Mouse (Mus musculus) forebrain, embryonic 13.5 days (tissue): ENCODE measurements around the gene Gm5475. TPM values are rescaled to one million over a fixed set of nuclear protein-coding genes. Genes with fewer than 3 reads are reported as not detected.

ENCODE experiments used
- ATAC-seq: fragments of 200-750 bp; cut with Nextera tagmentation; 2 replicates; pipeline ENCODE4 v1.8.0; 2017
- H3K27ac ChIP-seq: fragments of 300-500 bp; sonication (generic); 2 replicates; pipeline ENCODE4 v1.5.1; 2015; ENCODE audit warnings: inconsistent platforms, mild to moderate bottlenecking, moderate library complexity
- H3K27me3 ChIP-seq: fragments of 300-500 bp; sonication (generic); 2 replicates; pipeline ENCODE4 v1.6.1; 2015; ENCODE audit warnings: mild to moderate bottlenecking, inconsistent platforms
- H3K36me3 ChIP-seq: fragments of 300-500 bp; sonication (generic); 2 replicates; pipeline ENCODE4 v1.6.1; 2015; ENCODE audit warnings: mild to moderate bottlenecking, inconsistent platforms; ENCODE audit not compliant: poor library complexity, severe bottlenecking
- H3K4me1 ChIP-seq: fragments of 300-500 bp; sonication (generic); 2 replicates; pipeline ENCODE4 v1.6.1; 2015; ENCODE audit warnings: inconsistent platforms
- H3K4me2 ChIP-seq: fragments of 300-500 bp; sonication (generic); 2 replicates; pipeline ENCODE4 v1.6.1; 2015; ENCODE audit warnings: inconsistent platforms, mild to moderate bottlenecking, moderate library complexity
- H3K4me3 ChIP-seq: fragments of 300-500 bp; sonication (generic); 2 replicates; pipeline ENCODE4 v1.5.1; 2015; ENCODE audit warnings: mild to moderate bottlenecking, inconsistent platforms
- H3K9ac ChIP-seq: fragments of 300-500 bp; sonication (generic); 2 replicates; pipeline ENCODE4 v1.6.1; 2015; ENCODE audit warnings: mild to moderate bottlenecking, inconsistent platforms
- H3K9me3 ChIP-seq: fragments of 300-500 bp; sonication (generic); replicated peaks from 2 replicates; pipeline ENCODE4 v1.6.1; 2016; ENCODE audit warnings: inconsistent platforms
- WGBS: fragments of 180-500 bp; shearing (Covaris S2); methylation state at CpG from one replicate; pipeline ENCODE4 v1.1.7; 2015; 5-methylcytosine and 5-hydroxymethylcytosine counted together
- polyA plus RNA-seq: library from polyadenylated mRNA; unstranded; fragments of >200 nt; fragmentation: Nextera tagmentation; extraction: Ambion mirVana; gene quantifications from 2 replicates; pipeline ENCODE4 v1.2.1, GENCODE M21; 2015

The Gm5475 gene
- polyA plus RNA-seq, 1 experiment from 2014 or later: not detected

GRCm38 (mm10) chr15:100395561-100395960 lies 26.4 kb upstream of the Gm5475 start:
- H3K4me2 ChIP-seq: no peak overlapping the region
- H3K4me3 ChIP-seq: no peak overlapping the region
- peaks cover 82% of the 10 kb centered on the region for H3K36me3 ChIP-seq
- ATAC-seq: no peak
- H3K27me3 ChIP-seq: no peaks in the 10 kb centered on the region
- no peaks in the 10 kb centered on the region for H3K9me3 ChIP-seq
- WGBS: 100% methylated on average over 3 of the region's 3 CpGs
- H3K4me1 ChIP-seq: no peaks in the 10 kb centered on the region
- H3K27ac ChIP-seq: no peak overlapping the region
- H3K9ac ChIP-seq: no peak overlapping the region

DNA sequence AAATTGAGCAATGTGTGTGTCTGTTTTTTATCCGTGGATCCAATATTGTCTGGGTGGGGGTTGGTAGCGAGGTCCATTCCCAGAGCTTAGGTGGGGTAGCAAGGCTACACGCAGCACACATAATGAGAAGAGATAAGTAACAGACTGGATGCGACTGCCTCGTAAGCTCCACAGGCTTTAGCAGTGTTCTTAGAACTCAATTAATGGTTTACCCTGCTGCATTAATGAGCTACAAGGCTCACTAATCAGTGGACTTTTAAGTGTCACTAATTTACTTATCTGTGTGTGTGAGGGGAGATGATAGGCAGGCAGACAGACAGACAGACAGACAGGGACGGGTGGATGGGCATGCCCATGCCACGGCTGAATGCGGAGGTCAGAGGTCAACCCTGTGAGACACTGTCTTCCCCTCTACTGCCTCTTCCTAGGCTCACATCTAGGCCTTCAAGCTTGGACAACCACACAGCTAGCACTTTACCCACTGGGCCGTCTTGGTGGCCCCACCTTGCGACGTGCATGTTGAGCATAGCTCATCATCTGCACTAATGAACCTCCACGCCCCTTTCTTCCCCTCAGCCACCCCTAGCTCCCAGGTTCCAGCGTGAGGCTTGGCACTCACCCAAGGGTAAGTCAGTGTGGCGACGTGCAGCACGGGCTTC lies 21.2 kb upstream of the Gm5475 start:
- WGBS: 87% methylated on average over 16 of the region's 16 CpGs
- Histone ChIP-seq H3K9ac (no peak overlapping the region), H3K27ac (no peak overlapping the region), H3K27me3 (no peaks in the 10 kb centered on the region), H3K4me1 (no peaks in the 10 kb centered on the region), H3K4me2 (no peak overlapping the region), H3K9me3 (no peaks in the 10 kb centered on the region), H3K36me3 (peaks cover 98% of the 10 kb centered on the region), H3K4me3 (no peak overlapping the region)
- ATAC-seq: no peak

DNA sequence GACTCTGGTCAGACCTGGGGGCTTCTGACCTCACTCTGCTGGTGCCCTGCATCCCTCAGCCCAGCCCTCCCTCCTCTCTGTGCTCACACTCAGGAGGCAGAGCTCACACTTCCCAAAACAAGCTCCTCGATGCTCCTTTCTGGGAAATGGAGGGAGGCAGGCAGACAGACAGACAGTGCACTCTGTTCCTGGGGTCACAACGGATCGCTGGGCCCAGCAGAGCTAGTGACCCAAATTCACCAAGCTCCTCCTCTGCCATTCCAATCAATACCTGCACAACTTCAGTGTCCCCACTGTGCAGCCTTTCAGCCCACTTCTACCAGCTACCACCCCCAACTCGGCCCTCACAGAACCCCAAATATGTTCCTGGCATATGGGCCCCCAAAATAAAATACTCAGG lies 20.1 kb upstream of the Gm5475 start:
- peaks cover 94% of the 10 kb centered on the region for H3K36me3 ChIP-seq
- H3K4me1 ChIP-seq: no peaks in the 10 kb centered on the region
- H3K4me2 ChIP-seq: no peak overlapping the region
- H3K4me3 ChIP-seq: no peak overlapping the region
- H3K27ac ChIP-seq: no peak overlapping the region
- H3K9ac ChIP-seq: no peak overlapping the region
- WGBS: 97% methylated on average over 4 of the region's 4 CpGs
- no peaks in the 10 kb centered on the region for H3K27me3 ChIP-seq
- no peak for ATAC-seq
- no peaks in the 10 kb centered on the region for H3K9me3 ChIP-seq

DNA sequence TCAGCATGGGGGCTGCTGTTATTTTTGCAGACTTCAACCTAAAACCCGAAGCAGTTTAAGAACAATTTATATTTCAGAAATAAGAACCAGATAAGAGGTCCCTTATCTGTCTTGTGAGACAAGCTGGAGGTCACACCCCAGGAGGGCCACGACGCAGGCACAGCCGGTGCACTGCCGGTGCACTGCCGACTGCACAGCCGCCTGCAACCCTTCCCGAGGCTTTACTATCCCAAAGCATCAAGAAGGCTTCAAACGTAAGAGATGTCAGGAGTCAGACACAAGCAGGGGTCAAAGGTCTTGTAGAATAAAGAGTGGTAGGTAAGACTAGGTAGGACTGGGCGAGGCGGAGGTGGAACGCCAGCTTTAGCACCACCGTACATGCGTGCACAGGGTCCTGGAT lies 19.6 kb upstream of the Gm5475 start:
- Histone ChIP-seq H3K4me3 (no peak overlapping the region), H3K9ac (no peak overlapping the region), H3K36me3 (peaks cover 92% of the 10 kb centered on the region), H3K4me1 (no peaks in the 10 kb centered on the region), H3K9me3 (no peaks in the 10 kb centered on the region), H3K27ac (no peak overlapping the region), H3K4me2 (no peak overlapping the region), H3K27me3 (no peaks in the 10 kb centered on the region)
- ATAC-seq: no peak
- 93% methylated on average over 14 of the region's 14 CpGs for WGBS

DNA sequence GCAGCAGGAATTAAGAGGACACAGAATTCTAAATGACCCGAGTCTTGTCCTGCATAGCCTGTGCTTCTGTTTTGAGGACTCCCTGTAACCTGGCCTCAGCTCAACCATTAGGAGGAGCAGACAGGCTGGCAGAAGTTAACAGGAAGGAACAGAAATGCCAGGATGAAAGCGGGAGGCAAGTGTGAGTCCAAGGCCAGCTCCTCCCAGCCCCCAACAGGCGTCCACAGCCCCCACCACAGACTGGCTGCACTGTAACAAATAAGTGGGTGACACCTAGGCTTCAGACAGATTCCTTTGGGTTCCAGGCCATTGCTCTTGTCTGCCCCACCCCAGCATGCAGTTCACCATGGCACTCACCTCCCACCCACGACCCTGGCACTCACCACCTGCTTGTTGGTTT lies 19.1 kb upstream of the Gm5475 start:
- Histone ChIP-seq H3K9ac (no peak overlapping the region), H3K9me3 (no peaks in the 10 kb centered on the region), H3K4me2 (no peak overlapping the region), H3K27me3 (no peaks in the 10 kb centered on the region), H3K4me1 (no peaks in the 10 kb centered on the region), H3K27ac (no peak overlapping the region), H3K36me3 (peaks cover 92% of the 10 kb centered on the region), H3K4me3 (no peak overlapping the region)
- WGBS: 89% methylated on average over 4 of the region's 4 CpGs
- no peak for ATAC-seq

GRCm38 (mm10) chr15:100403318-100404000 lies 18.5 kb upstream of the Gm5475 start:
- WGBS: 93% methylated on average over 16 of the region's 16 CpGs
- Histone ChIP-seq H3K4me3 (no peak overlapping the region), H3K27ac (no peak overlapping the region), H3K4me1 (no peaks in the 10 kb centered on the region), H3K9me3 (no peaks in the 10 kb centered on the region), H3K36me3 (peaks cover 92% of the 10 kb centered on the region), H3K9ac (no peak overlapping the region), H3K4me2 (no peak overlapping the region), H3K27me3 (no peaks in the 10 kb centered on the region)
- no peak for ATAC-seq

DNA sequence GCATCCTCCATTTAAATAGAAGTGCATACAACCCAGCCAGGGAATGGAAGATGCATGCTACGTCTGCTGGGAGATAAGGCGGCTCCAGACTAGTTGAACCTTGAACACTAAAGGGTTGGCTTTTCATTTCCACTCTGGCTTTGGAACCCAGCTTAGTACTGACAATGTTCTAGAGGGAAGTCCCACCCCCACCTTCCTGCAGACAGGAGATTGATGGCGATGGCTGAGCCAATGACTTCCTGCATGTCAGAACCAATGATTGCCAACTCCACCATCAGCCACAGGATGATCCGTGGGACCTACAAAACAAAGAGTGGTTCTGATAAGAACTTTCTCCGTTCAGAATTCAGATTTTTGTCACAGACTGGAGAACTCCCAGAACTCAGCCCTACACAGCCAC lies 15.9 kb upstream of the Gm5475 start:
- Histone ChIP-seq H3K9me3 (no peaks in the 10 kb centered on the region), H3K36me3 (peaks cover 90% of the 10 kb centered on the region), H3K4me2 (no peak overlapping the region), H3K4me1 (no peaks in the 10 kb centered on the region), H3K27me3 (no peaks in the 10 kb centered on the region), H3K9ac (no peak overlapping the region), H3K4me3 (no peak overlapping the region), H3K27ac (no peak overlapping the region)
- WGBS: 93% methylated on average over 5 of the region's 5 CpGs
- ATAC-seq: no peak

DNA sequence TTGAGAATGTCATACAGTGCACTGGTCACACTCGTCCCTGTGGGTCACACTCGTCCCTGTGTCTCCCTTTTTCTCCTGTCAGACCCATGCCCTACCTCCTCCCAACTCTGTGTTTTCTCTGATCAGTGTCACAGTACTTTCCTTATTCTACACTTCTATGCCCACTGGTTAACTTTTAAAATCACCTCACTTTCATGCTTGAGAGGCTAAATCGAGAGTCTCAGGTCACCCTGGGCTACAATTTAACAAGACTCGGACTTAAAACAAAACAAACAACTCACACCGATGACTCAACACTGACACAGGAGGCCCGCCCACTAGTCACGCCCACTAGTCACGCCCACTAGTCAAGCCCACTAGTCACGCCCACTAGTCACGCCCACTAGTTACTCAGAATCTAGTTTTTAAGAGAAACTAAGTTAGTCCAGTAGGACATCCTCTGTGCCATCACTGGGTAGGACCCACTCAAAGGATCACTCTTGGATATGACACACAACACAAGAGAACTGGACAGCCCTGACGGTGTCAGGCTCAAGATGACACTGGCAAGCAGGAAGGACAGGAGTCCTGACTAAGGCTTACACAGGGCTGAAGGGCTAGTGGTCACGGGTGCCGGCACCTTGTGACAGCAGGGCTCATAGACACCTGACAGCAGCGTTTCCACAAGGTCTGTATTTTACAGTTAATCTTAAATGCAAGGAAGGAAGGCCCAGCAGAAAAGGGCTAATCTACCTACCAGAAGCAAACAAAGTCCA lies 10.9 kb upstream of the Gm5475 start:
- Histone ChIP-seq H3K9me3 (no peaks in the 10 kb centered on the region), H3K4me1 (no peaks in the 10 kb centered on the region), H3K36me3 (peaks cover 46% of the 10 kb centered on the region), H3K9ac (no peak overlapping the region), H3K4me2 (no peak overlapping the region), H3K27me3 (no peaks in the 10 kb centered on the region), H3K27ac (no peak overlapping the region), H3K4me3 (no peak overlapping the region)
- 69% methylated on average over 14 of the region's 14 CpGs for WGBS
- ATAC-seq: no peak

DNA sequence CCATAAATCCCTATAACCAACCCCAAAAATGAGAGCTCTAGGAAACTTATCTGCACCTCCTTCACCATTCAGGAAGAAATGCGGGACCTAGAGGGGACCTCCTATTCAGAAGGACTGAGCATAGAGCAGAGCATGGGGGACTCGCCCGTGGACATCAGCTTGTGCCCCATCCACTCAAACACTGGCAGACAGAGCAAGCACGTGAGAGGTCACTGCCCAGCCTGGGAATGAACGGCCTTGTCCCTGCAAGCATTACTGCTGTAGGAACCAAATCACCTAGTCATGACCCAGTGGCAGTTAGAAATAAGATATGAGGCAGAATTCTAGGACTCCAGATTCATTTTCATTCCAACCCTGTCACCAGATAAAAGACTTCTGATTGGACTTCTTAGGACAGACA lies 10.2 kb upstream of the Gm5475 start:
- no peak overlapping the region for H3K4me3 ChIP-seq
- no peak overlapping the region for H3K27ac ChIP-seq
- no peak for ATAC-seq
- no peaks in the 10 kb centered on the region for H3K4me1 ChIP-seq
- no peak overlapping the region for H3K4me2 ChIP-seq
- WGBS: 89% methylated on average over 5 of the region's 5 CpGs
- peaks cover 43% of the 10 kb centered on the region for H3K36me3 ChIP-seq
- no peaks in the 10 kb centered on the region for H3K9me3 ChIP-seq
- no peak overlapping the region for H3K9ac ChIP-seq
- H3K27me3 ChIP-seq: no peaks in the 10 kb centered on the region

GRCm38 (mm10) chr15:100413306-100413705 lies 8.6 kb upstream of the Gm5475 start:
- no peaks in the 10 kb centered on the region for H3K27me3 ChIP-seq
- WGBS: 85% methylated on average over 4 of the region's 5 CpGs
- no peak overlapping the region for H3K4me3 ChIP-seq
- H3K4me1 ChIP-seq: no peaks in the 10 kb centered on the region
- H3K36me3 ChIP-seq: peaks cover 30% of the 10 kb centered on the region
- no peak for ATAC-seq
- no peaks in the 10 kb centered on the region for H3K9me3 ChIP-seq
- H3K4me2 ChIP-seq: no peak overlapping the region
- H3K27ac ChIP-seq: no peak overlapping the region
- H3K9ac ChIP-seq: no peak overlapping the region

- H3K9me3 ChIP-seq: no peaks in the 10 kb centered on the region
- H3K27me3 ChIP-seq: no peaks in the 10 kb centered on the region
- H3K36me3 ChIP-seq: peaks cover 23% of the 10 kb centered on the region
- no peak overlapping the region for H3K4me3 ChIP-seq
- 68% methylated on average over 4 of the region's 4 CpGs for WGBS
- no peak for ATAC-seq
- H3K9ac ChIP-seq: no peak overlapping the region
- H3K4me1 ChIP-seq: 0 out of 2 replicates have a peak, but pooled peaks cover under 1% of the 10 kb centered on the region
- no peak overlapping the region for H3K4me2 ChIP-seq
- H3K27ac ChIP-seq: no peak overlapping the region
Observed at GRCm38 (mm10) chr15:100414011-100414410, 7.9 kb upstream of the Gm5475 start.

DNA sequence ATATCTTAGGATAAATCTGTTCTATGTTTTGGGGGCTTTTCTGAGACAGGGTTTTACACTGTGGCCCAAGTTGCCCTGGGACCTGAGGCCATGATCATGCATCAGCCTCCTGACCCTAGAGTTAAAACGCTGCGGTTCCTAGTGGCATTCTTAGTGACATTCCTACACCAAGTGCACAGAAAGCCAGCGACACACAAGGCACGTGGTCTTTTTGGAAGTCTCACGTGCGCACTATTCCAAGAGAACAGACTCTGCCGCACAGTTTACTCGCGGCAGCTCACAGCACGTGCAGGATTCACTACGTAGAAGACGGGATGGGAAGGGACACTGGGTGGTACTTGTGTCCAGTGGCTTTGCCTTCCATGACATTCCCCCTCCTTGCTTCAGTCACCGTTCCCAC lies 7.0 kb upstream of the Gm5475 start:
- H3K27me3 ChIP-seq: no peaks in the 10 kb centered on the region
- 95% methylated on average over 13 of the region's 13 CpGs for WGBS
- H3K9ac ChIP-seq: no peak overlapping the region
- no peaks in the 10 kb centered on the region for H3K9me3 ChIP-seq
- H3K4me3 ChIP-seq: no peak overlapping the region
- no peak overlapping the region for H3K4me2 ChIP-seq
- peaks cover 14% of the 10 kb centered on the region for H3K36me3 ChIP-seq
- peaks cover 10% of the 10 kb centered on the region for H3K4me1 ChIP-seq
- no peak overlapping the region for H3K27ac ChIP-seq
- ATAC-seq: no peak
